Mouse (Mus musculus): ENCODE results near the gene Pak7. TPM values are rescaled to one million over a fixed set of nuclear protein-coding genes. Genes with fewer than 3 reads are reported as not detected.

Pak7 gene
- polyA plus RNA-seq, 1 experiment: 0.53 TPM

- no peak overlapping the region for H3K4me3 ChIP-seq (ENCODE audit: insufficient read depth, low read length)
- no peaks in the 10 kb centered on the region for H3K4me1 ChIP-seq (ENCODE audit: control insufficient read depth, insufficient read depth, low read length)
- H3K27ac ChIP-seq (ENCODE audit: insufficient read depth, low read length): no peak overlapping the region
- no peak for TF ChIP-seq POLR2A (IDR thresholded peaks at IDR 0.05; ENCODE audit: low read depth, low read length)
- TF ChIP-seq CTCF (IDR thresholded peaks at IDR 0.05; ENCODE audit: borderline replicate concordance, insufficient read depth, low read length): no peak
These were observed 269.8 kb downstream of the Pak7 start for GRCm38 (mm10) chr2:136118006-136118405.

- TF ChIP-seq POLR2A (IDR thresholded peaks at IDR 0.05; ENCODE audit: low read depth, low read length): no peak
- no peak for TF ChIP-seq CTCF (IDR thresholded peaks at IDR 0.05; ENCODE audit: borderline replicate concordance, insufficient read depth, low read length)
- no peak overlapping the region for H3K27ac ChIP-seq (ENCODE audit: insufficient read depth, low read length)
- no peaks in the 10 kb centered on the region for H3K4me1 ChIP-seq (ENCODE audit: control insufficient read depth, insufficient read depth, low read length)
- H3K4me3 ChIP-seq (ENCODE audit: insufficient read depth, low read length): no peak overlapping the region
These were observed 274.4 kb downstream of the Pak7 start for GRCm38 (mm10) chr2:136113374-136113773.

- H3K4me1 ChIP-seq (ENCODE audit: control insufficient read depth, insufficient read depth, low read length): peaks cover 4% of the 10 kb centered on the region; the same call in 1 of the 2 replicates
These were observed 278.8 kb downstream of the Pak7 start for GRCm38 (mm10) chr2:136109038-136109363.

GRCm38 (mm10) chr2:136108124-136109037 is 279.4 kb downstream of the Pak7 start:
- no peak overlapping the region for H3K4me3 ChIP-seq (ENCODE audit: insufficient read depth, low read length)

More at GRCm38 (mm10) chr2:136109038-136109363, 278.8 kb downstream of the Pak7 start:
- Histone ChIP-seq H3K27ac (ENCODE audit: insufficient read depth, low read length) (no peak overlapping the region), H3K4me3 (ENCODE audit: insufficient read depth, low read length) (no peak overlapping the region)
- no peak for TF ChIP-seq CTCF (IDR thresholded peaks at IDR 0.05; ENCODE audit: borderline replicate concordance, insufficient read depth, low read length)

GRCm38 (mm10) chr2:136107597-136107996 is 280.2 kb downstream of the Pak7 start:
- Histone ChIP-seq H3K27ac (ENCODE audit: insufficient read depth, low read length) (no peak overlapping the region), H3K4me3 (ENCODE audit: insufficient read depth, low read length) (no peak overlapping the region), H3K4me1 (ENCODE audit: control insufficient read depth, insufficient read depth, low read length) (peaks cover 4% of the 10 kb centered on the region; the same call in 1 of the 2 replicates)
- TF ChIP-seq POLR2A (IDR thresholded peaks at IDR 0.05; ENCODE audit: low read depth, low read length) (no peak), CTCF (IDR thresholded peaks at IDR 0.05; ENCODE audit: borderline replicate concordance, insufficient read depth, low read length) (no peak)

More at GRCm38 (mm10) chr2:136108124-136109037, 279.4 kb downstream of the Pak7 start:
- H3K4me1 ChIP-seq (ENCODE audit: control insufficient read depth, insufficient read depth, low read length): peaks cover 4% of the 10 kb centered on the region; the same call in 1 of the 2 replicates
- H3K27ac ChIP-seq (ENCODE audit: insufficient read depth, low read length): no peak overlapping the region
- no peak for TF ChIP-seq CTCF (IDR thresholded peaks at IDR 0.05; ENCODE audit: borderline replicate concordance, insufficient read depth, low read length)
- no peak for TF ChIP-seq POLR2A (IDR thresholded peaks at IDR 0.05; ENCODE audit: low read depth, low read length)

- Histone ChIP-seq H3K4me1 (ENCODE audit: control insufficient read depth, insufficient read depth, low read length) (no peaks in the 10 kb centered on the region), H3K27ac (ENCODE audit: insufficient read depth, low read length) (no peak overlapping the region), H3K4me3 (ENCODE audit: insufficient read depth, low read length) (no peak overlapping the region)
- TF ChIP-seq CTCF (IDR thresholded peaks at IDR 0.05; ENCODE audit: borderline replicate concordance, insufficient read depth, low read length) (no peak), POLR2A (IDR thresholded peaks at IDR 0.05; ENCODE audit: low read depth, low read length) (no peak)
These were observed 290.6 kb downstream of the Pak7 start for GRCm38 (mm10) chr2:136097143-136097542.

- Histone ChIP-seq H3K27ac (ENCODE audit: insufficient read depth, low read length) (no peak overlapping the region), H3K4me1 (ENCODE audit: control insufficient read depth, insufficient read depth, low read length) (no peaks in the 10 kb centered on the region), H3K4me3 (ENCODE audit: insufficient read depth, low read length) (no peak overlapping the region)
- no peak for TF ChIP-seq POLR2A (IDR thresholded peaks at IDR 0.05; ENCODE audit: low read depth, low read length)
- no peak for TF ChIP-seq CTCF (IDR thresholded peaks at IDR 0.05; ENCODE audit: borderline replicate concordance, insufficient read depth, low read length)
These were observed 291.8 kb downstream of the Pak7 start for GRCm38 (mm10) chr2:136095978-136096377.

GRCm38 (mm10) chr2:136064356-136064755 is 323.4 kb downstream of the Pak7 start:
- no peaks in the 10 kb centered on the region for H3K4me1 ChIP-seq (ENCODE audit: control insufficient read depth, insufficient read depth, low read length)
- H3K27ac ChIP-seq (ENCODE audit: insufficient read depth, low read length): no peak overlapping the region
- no peak overlapping the region for H3K4me3 ChIP-seq (ENCODE audit: insufficient read depth, low read length)
- TF ChIP-seq POLR2A (IDR thresholded peaks at IDR 0.05; ENCODE audit: low read depth, low read length) (no peak), CTCF (IDR thresholded peaks at IDR 0.05; ENCODE audit: borderline replicate concordance, insufficient read depth, low read length) (no peak)

- H3K4me3 ChIP-seq (ENCODE audit: insufficient read depth, low read length): no peak overlapping the region
- no peaks in the 10 kb centered on the region for H3K4me1 ChIP-seq (ENCODE audit: control insufficient read depth, insufficient read depth, low read length)
- no peak overlapping the region for H3K27ac ChIP-seq (ENCODE audit: insufficient read depth, low read length)
- TF ChIP-seq CTCF (IDR thresholded peaks at IDR 0.05; ENCODE audit: borderline replicate concordance, insufficient read depth, low read length) (no peak), POLR2A (IDR thresholded peaks at IDR 0.05; ENCODE audit: low read depth, low read length) (no peak)
These were observed 328.6 kb downstream of the Pak7 start for GRCm38 (mm10) chr2:136059029-136059669.

- Histone ChIP-seq H3K4me3 (ENCODE audit: insufficient read depth, low read length) (no peak overlapping the region), H3K4me1 (ENCODE audit: control insufficient read depth, insufficient read depth, low read length) (no peaks in the 10 kb centered on the region), H3K27ac (ENCODE audit: insufficient read depth, low read length) (no peak overlapping the region)
- TF ChIP-seq POLR2A (IDR thresholded peaks at IDR 0.05; ENCODE audit: low read depth, low read length) (no peak), CTCF (IDR thresholded peaks at IDR 0.05; ENCODE audit: borderline replicate concordance, insufficient read depth, low read length) (no peak)
These were observed 329.4 kb downstream of the Pak7 start for GRCm38 (mm10) chr2:136058398-136058797.
